Mouse (Mus musculus): ENCODE data around the gene Hif3a.

DNA sequence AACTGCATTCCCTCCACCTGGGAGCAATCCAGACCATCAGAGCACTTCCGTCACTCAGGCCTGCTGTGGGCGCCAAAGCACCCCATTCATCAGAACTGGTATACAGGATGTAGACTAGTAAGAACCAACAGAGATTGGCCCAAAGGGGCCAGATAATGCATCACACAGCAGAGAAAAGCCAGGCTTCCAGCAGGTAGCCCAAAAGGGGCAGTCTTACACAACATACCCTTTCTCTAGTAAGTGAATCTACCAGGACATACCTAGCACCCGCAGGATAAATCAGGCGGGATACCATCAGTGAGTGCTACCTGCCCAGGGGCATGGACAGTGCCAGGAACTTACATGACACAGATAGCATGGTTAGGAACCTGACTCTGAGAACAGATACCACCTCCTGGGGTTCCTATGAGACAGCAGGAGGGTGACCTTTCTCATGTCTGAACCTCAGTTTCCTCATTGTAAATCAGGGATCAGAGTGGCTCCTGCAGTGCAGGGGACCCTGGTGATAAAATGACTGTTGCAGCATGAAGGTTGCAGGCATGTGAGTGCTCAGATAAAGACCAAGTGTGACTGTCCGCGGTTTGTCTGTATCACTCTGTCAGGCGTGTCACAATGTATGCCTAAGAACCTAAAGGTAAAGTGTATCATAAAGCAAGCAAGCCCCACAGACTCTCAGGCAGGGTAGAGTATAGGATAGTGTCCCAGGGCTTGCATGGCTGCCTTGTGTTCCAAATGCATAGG lies 42.6 kb downstream of the Hif3a start:
- TF ChIP-seq CTCF (IDR thresholded peaks at IDR 0.05; ENCODE audit: borderline replicate concordance, control insufficient read depth, extremely low read depth, insufficient read depth, low read length, poor library complexity): no peak
- no peak for TF ChIP-seq POLR2A (IDR thresholded peaks at IDR 0.05; ENCODE audit: control insufficient read depth, extremely low read depth, insufficient read depth, low read length, poor library complexity)
